Mouse (Mus musculus) R1 (cell line): Measurements from ENCODE around the gene Ankrd13d.

Experiments
- DNase-seq: peaks from one replicate; pipeline ENCODE4 v3.0.0-alpha.2; 2018; ENCODE audit warnings: low read depth, low spot score

Ankrd13d gene

DNA sequence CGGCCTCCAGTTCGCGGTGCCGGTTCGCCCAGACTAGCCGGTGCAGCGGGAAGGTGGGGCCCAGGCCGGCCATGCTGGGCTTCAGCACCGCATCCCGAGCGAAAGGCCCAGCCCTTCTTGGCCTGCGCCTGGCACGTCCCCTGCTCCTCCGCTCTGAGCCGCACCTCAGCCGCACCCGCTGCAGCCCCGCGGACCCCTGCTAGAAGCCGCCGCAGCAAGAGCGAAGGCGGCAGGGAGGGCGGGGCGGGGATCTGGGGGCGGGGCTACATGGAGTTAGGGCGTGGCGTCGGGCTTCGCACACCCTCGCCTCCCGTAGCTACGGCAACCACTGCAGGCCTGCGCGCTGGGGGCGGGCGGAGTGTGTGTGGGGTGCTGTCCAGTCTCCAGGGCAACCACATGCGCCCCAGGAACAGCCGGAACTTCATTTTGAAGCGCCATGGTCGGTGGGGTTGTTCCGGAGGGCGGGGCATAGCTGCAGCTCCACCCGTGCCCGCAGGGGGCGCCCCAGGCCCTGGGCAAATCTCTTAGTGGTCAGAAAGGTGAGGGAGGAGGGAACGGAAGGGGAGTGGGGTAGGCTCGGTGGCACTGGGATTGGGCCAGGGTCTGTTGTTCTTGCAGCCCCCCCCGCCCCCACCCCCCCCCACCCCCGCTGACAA is at the start of gene Ankrd13d:
Gene Ankrd13d (minus strand): TSS at position 240 of the 656 bp plus-strand sequence.
- peak; percentile 98 for DNase-seq

DNA sequence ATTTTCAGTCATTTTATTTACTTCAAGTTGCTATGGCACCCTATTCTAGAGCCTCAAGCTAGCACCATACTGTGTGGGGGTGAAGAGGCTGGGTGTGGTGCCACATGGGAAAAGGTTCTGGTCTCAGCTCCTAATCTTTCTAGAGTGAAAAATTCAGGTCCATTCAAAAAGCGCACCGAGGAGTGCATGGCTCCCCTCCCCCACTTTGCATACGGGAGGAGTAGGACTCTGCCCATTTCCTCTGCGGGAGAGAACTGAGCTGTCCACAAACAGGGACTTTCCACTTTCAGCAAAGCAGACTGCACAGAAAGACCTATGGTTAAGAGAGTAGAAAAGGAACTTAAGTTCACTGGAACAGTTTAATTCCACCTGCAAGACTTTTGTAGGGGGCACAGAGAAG is 49.7 kb upstream of the Ankrd13d start:
- DNase-seq: peak; percentile 84

DNA sequence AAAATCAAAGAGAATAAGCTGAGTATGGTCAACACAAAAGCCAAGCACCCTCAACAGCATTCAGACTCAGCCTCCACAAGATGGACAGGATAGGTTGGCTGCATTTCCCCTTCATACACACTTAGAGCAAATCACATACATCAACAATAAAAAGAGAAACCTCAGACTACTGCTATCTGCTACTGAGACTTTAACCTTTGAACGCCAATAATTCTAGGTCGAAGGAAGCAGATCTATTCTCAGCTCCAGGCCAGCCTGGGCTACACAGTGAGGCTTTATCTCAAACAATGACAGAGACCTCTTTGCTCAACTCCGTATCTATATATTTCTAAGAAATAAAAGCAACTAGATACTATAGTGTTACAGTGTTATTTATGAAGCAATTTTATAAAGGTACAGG is 48.3 kb upstream of the Ankrd13d start:
- DNase-seq: no peak

- DNase-seq: no peak
Observed at GRCm38 (mm10) chr19:4330603-4331002, 47.7 kb upstream of the Ankrd13d start.

DNA sequence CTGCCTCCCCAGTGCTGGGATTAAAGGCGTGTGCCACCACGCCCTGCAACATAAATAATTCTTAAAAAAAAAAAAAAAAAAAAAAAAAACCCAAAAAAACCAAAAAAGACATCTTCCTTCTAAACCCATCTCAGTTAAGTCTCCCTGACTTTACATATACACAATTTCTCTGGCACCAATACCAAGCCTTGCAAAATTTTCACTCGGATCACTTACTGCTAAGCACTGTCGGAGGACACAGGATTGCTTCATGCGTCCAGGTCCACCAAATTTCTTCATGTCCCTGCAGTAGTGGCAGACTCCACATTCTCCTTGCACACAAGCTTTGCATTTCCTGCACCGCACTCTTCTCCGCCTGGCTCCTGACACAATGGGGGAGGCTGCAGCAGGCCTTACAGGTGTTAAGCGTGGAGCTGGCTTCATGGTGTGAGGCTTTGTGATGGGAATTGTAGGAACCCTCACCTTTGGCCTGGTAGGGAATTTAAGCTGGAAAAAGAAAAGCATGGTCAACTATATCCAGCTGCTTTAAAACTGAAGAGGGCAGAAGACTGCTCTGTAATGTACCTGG is 45.9 kb upstream of the Ankrd13d start:
- peak; percentile 93 for DNase-seq

GRCm38 (mm10) chr19:4326881-4327280 is 43.9 kb upstream of the Ankrd13d start:
- no peak for DNase-seq

GRCm38 (mm10) chr19:4326106-4326505 is 43.2 kb upstream of the Ankrd13d start:
- DNase-seq: no peak

DNA sequence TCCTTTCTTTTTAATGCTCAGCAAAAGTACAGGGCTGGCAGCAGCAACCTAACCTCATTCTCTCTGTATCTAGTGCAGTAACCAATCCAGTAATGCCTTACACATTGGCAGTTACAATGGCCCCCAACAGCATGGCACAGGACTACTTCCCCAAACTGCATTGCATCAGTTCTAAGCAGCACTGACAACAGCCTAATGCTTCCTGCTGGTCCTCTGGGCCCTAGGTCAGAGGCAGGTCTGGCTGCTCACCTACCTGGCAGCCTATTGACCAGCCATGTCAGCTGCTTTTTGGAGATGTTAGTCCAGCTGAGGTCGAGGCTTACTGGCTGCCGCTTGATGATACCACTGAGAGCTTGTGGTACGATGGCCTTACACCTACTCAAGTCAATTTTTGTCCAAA is 39.2 kb upstream of the Ankrd13d start:
- no peak for DNase-seq

- no peak for DNase-seq
Observed at GRCm38 (mm10) chr19:4321622-4322021, 38.7 kb upstream of the Ankrd13d start.

DNA sequence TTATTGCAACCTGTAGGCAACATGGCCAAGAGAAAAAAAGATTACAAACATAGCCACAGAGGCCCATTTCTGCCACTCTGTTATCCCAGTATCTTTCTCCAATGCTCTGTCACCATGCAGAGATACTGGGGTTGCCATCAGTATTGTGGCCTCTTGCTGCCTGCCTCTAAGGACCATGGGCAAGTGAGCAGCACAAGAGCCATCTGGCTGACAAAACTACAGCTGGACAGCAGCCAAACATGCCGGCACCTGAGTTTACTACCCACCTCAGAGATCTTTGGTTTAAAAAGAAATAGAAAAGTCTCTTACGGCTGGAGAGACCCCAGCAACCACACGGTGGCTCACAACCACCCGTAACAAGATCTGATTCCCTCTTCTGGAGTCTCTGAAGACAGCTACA is 36.3 kb upstream of the Ankrd13d start:
- DNase-seq: no peak

DNA sequence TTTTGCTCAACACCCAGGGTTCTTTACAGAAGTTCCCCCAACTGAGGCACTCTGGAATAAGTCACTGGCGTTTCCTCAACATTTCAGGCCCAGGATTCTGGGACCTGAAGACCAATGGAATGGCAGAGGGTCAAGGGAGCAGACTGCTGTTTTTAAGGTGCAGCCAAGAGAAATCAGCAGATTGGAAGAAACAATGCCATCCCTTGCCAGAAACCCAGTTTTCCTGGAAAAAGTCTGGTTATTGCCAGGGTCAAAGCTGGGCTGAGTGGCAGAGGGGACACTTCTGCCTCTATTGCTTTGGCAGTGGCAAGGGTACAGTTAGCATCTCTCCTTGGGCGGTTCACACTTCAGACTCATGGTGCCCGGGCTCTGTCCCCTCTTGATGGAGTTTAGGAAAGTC is 34.2 kb upstream of the Ankrd13d start:
- no peak for DNase-seq

- no peak for DNase-seq
Observed at GRCm38 (mm10) chr19:4315223-4315944, 32.4 kb upstream of the Ankrd13d start.

GRCm38 (mm10) chr19:4309776-4310185 is 26.8 kb upstream of the Ankrd13d start:
- DNase-seq: peak; percentile 87

- DNase-seq: no peak
Observed at GRCm38 (mm10) chr19:4309302-4309701, 26.4 kb upstream of the Ankrd13d start.

DNA sequence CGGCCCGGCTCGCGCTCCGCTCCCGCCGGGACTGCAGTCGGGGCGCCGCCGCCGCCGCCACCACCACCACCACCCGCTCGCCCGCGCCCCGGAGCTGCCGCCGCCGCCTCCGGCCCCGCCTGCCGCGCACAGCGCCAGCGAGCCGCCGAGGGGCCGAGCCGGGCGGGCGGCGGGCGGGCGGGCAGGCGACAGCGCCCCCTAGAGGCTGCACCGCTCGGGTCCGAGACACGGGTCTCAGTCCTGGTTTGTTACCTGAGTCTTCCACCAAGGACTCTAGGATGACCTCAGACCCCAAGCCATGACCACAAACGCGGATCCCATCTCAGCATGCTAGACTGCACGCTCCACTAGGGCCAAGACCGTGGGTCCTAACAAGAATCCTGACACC is 23.2 kb upstream of the Ankrd13d start, which contains the start of gene Grk2:
Gene Grk2 (minus strand): TSS at position 33 of the 388 bp plus-strand sequence.
- peak; percentile 69 for DNase-seq

DNA sequence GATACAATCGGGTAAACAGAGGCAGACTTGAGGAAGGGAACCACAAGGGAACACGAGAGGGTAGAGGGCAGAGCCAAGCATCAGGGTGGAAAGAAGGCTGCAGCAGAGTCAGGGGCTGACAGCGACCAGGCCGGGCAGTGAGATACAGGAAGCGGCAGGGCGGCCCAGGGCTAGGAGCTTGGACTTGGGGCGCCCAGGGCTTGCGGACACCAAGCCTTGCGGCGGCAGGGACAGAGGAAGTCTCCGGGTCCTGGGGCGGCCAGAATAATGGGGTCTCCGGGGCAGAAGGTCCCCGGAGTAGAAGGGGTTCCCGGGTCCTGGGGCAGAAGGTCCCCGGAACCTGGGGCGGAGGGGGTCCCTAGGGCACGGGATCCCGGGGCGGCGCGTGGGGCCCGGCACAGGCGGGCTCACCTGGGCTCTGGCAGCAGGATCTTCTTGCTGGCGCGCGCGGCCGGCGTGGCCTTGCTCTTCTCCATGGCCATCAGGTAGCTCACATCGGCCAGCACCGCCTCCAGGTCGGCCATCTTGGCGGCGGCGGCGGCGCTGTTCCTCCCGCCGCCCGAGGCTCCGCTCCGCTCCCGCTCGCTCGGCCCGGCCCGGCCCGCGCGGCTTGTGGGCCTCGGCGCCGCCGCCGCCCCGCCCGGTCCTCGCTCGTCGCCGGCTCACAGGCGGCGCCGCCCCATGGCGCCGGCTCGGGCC is 22.7 kb upstream of the Ankrd13d start:
- peak; percentile 61 for DNase-seq

DNA sequence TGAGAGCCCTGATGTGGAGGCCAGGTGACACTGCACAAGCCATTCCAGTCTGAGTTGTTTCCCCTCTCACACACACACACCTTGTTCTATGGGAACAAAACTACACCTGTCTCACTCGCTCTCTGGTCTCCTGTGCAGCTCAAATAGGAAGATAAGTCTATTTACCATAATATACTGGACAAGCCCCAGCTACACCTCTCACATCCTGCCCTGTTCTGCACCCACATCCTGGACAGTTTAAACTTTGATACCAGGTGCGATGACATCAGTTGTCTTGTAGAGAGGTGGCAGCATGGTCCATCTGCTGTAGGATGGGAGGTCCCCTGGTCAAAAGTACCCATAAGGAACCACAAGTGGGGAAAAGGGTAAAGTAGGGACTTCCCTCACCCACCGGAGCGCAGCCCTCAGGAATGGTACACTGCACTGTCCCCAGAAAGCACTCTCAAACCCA is 22.0 kb upstream of the Ankrd13d start:
- DNase-seq: no peak

- DNase-seq: no peak
Observed at GRCm38 (mm10) chr19:4304251-4304821, 21.4 kb upstream of the Ankrd13d start.

GRCm38 (mm10) chr19:4303640-4303995 is 20.7 kb upstream of the Ankrd13d start:
- DNase-seq: no peak

- DNase-seq: no peak
Observed at GRCm38 (mm10) chr19:4302936-4303639, 20.2 kb upstream of the Ankrd13d start.
